Mouse (Mus musculus) testis, postnatal 10 days (tissue): ENCODE measurements around the gene Olfr721-ps1.
A peak's percentile ranks its signal among the peaks of the same experiment; 100 is the strongest.

Source experiments
- DNase-seq: peaks from one replicate; pipeline ENCODE4 v3.0.0; 2021; ENCODE audit warnings: low spot score

Olfr721-ps1 gene

GRCm38 (mm10) chr14:14400998-14401397 lies at the start of gene Olfr721-ps1:
TSS of gene Olfr721-ps1 (plus strand) at chr14:14401298.
- DNase-seq = no peak

- DNase-seq = peak; percentile 54
Observed at GRCm38 (mm10) chr14:14351721-14352590, 49.1 kb upstream of the Olfr721-ps1 start.

- DNase-seq = no peak
Observed at GRCm38 (mm10) chr14:14352606-14353005, 48.5 kb upstream of the Olfr721-ps1 start.

GRCm38 (mm10) chr14:14353081-14353732 lies 47.9 kb upstream of the Olfr721-ps1 start:
- no peak for DNase-seq

GRCm38 (mm10) chr14:14353740-14354510 lies 47.2 kb upstream of the Olfr721-ps1 start:
- DNase-seq = no peak

- DNase-seq = peak; percentile 38
Observed at GRCm38 (mm10) chr14:14354511-14355359, 46.4 kb upstream of the Olfr721-ps1 start.

- DNase-seq = peak; percentile 39
Observed at GRCm38 (mm10) chr14:14355360-14355646, 45.8 kb upstream of the Olfr721-ps1 start.

- no peak for DNase-seq
Observed at GRCm38 (mm10) chr14:14395535-14395934, 5.6 kb upstream of the Olfr721-ps1 start.

- no peak for DNase-seq
Observed at GRCm38 (mm10) chr14:14436078-14436658, 35.1 kb downstream of the Olfr721-ps1 start.
